Mouse (Mus musculus): Measurements from ENCODE around the gene Kif3b.
"Not testable (repeated sequence)": the region's sequence is repeated elsewhere in the genome, so short reads cannot be mapped to it uniquely, and the experiment has no call there.

Kif3b gene

DNA sequence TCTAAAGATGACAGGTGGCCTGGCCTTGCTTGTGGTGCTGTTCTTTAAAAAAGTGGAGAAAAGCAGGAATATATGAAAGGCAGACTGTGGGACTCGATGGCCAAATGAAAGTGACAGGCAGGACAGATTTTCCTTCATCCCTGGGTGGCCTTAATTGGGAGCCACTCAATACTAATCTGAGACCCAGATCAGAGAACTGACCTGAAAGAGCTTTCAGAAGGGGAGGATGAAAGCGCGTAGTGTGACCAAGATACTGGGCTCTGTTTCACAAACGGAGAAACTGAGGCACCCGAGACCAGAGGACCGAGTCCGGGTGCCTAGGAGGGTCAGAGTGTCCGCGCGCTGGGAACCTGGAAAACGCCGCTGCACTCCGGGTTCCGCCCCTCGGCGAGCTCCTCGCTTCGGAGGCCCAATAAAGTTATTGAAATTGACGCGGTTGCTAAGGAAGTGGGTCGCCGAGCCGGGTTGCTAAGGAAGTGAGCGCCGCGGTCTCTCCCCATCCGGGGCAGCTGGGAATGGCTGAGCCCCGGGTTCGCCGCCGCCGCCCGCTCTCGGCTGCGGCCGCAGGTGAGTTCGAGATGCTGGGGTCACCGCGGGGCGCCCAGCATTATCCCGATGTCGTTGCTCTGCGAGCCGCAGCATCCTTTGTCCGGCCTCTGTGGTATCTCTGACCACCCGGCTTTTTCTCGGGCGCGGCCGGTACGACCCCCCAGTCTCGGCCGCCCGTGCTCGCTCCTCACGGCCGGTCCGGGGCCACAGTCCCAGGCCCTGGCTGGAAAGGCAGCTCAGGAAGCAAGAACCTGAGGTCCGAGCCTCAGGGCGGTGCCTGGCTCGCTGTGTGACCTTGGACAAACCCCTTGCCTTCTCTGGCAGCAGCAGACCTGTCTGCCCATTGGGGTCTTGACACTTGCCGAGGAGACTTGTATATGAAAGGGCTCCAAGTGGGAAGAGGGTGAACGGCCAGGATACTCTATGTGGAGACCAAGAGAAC, at the start of gene Kif3b:
Gene Kif3b, plus strand, starts transcription at position 476 of the 991 bp plus-strand sequence.
- DNase-seq (ENCODE audit: low read depth, low spot score), result peak; percentile 55

DNA sequence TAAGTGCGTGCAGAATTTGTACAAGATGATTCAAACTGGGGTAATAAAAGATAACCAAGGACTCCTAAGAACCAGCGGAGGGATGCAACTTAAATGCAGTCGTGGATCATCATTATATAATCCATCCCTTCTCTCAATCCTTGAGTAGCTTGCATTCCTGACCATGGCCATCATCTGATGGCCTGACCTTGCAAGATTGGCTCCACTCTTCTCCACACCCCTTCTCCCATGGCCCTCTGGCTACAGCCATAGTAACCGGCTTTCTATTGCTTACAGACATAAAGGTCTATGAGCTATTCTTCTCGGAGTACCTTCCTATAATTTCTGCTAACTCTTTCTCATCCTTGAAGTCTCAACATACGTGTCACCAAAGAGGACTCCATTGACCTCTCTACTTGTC, 49.1 kb upstream of the Kif3b start:
- DNase-seq (ENCODE audit: low read depth, low spot score), result no peak

DNA sequence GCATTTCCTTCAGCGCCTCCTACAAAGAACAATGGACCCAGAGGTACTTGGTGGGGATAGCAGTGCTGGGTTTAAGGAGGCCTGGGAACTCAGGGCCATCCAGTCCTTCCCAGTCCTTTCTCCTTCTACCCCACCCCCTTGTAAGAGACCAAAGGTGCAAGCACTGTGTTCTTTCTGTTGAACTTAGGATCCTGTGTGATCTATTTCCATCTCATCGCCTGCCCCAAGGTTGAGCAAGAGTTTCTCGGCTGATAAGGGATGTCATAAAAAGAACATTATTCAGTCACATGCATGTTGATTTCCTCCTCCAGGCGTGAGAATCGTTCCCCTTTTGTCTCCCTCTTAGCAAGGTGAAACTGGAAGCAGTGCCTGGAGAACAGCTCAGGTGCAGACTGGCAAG, 41.5 kb upstream of the Kif3b start:
- DNase-seq (ENCODE audit: low read depth, low spot score), result no peak

DNA sequence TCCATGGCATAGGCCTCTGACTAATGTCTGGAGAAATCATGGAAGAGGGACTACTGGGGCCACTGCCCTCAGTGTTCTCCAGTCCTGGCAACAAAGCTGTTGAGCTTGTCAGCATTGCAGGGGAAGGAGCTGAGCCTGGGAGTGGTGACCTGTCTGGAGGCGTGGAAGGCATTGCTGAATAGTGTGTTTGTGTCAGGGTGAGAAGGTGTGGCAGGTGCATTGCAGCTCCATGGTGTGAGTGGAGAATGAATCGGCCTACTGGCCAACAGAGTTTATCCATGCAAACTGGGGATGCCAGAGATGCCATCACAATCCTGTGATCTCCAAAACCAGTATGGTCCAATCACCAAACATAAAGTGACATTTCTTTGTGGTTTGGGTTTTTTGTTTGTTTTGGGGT, 34.6 kb upstream of the Kif3b start:
- no peak for DNase-seq (ENCODE audit: low read depth, low spot score)

DNA sequence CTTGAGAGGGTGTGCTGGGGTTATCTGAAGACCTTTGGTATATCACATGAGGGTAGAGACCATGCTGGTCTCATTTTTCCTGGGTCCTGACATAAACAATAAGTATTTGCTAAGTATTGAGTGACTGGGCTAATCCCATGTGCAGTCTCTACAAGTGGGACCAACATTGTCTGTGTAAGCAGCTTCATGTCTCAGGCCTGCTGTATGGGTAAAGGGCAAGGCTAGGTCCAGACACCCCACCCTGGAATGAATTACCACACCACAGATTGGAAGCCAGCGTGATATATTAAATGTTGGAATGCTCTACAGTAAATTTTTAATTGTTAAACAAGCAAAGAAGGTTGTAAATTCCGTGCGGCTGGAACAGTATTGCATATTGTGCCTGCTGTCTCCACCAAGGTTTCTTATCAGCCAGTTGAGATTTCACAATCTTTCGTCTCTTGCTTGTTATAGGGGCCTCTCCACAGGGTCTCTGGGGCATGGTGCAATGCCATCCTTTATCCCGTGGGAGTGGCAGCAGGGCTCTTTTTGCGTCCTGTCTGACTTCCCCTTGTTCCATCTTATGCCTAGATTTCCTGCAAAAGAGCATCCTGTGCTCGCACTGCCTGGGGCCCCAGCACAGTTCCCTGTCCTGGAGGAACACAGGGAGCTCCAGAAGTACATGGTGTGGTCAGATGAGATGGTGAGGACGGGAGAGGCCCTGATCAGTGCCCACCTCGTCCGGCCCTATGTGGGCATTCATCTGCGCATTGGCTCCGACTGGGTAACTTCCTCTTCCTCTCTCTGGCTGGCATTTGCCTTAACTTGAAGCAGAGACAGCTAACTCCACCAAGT, 32.0 kb upstream of the Kif3b start:
- no peak for DNase-seq (ENCODE audit: low read depth, low spot score)

DNA sequence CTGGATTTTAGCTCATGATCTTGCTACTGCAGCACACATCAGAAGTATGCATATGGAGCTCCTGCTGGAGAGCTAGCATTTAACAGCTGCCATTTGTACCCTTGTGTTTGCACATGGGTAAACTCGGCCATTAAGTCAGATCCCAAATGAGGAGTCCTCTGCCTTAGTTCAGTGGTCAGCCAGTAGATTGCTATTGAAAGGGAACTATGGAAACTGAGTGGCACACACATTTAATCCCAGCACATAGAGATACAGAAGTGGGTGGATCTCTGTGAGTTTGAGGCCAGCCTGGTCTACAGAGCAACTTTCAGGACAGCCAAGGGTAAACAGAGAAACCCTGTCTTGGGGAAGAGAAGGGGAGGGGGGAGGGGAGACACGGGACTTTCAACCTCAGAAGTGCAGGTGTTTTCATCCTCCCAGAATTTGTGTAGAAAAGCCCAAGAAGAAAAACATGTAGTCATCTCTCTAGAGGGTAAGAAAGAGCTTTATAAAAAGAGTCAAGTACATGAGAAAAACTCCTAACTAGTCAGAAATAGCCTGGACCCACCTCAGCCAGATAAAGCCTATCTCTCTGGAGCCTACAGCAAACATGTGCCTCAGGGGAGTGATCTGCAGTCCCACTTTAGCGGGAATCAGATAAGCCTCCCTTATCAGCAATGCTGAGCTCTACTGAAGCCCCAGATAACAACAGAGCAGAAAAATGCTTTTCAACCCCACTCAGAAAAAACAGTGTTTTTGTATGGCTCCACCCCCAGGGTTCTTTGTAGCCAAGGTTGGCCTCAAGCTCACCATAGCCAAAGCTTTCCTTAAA, 31.1 kb upstream of the Kif3b start:
- no peak for DNase-seq (ENCODE audit: low read depth, low spot score)

DNA sequence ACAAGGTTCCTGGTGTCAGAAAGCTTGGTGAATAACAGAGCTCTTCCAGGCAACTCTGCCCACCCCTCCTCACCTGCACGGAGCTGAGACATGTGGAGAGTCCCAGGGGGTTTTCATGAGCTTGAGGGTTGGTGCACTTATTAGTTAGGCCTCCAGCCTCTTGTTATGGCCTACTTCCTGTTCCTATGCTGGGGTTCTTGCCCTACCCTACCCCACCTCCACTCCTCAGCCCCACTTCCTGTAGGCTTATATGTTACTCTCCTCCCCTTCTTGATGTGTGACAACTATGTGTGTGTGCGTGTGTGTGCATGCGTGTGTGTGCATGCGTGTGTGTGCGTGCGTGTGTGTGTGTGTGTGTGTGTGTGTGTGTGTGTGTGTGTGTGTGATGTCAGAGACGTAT, 28.2 kb upstream of the Kif3b start:
- no peak for DNase-seq (ENCODE audit: low read depth, low spot score)

DNA sequence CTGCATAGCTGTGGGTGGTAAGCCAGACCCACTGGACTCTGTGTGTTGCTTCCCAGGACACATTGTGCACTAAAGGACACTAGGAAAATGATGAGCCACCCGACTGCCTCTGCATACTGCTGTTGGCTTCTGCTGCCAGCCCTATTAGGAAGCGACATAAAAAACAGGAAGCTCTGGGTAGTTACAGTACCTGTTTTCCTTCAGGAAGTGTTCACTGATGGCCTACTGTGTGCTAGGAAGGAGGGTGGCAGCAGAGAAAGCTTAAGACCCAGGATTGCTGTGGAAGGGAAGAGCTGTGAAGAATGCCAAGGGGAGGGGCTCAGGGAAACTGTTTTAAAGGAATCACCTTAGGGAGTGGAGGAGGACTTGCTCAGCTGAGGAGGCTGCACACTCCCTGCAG, 23.9 kb upstream of the Kif3b start:
- DNase-seq (ENCODE audit: low read depth, low spot score), result no peak

DNA sequence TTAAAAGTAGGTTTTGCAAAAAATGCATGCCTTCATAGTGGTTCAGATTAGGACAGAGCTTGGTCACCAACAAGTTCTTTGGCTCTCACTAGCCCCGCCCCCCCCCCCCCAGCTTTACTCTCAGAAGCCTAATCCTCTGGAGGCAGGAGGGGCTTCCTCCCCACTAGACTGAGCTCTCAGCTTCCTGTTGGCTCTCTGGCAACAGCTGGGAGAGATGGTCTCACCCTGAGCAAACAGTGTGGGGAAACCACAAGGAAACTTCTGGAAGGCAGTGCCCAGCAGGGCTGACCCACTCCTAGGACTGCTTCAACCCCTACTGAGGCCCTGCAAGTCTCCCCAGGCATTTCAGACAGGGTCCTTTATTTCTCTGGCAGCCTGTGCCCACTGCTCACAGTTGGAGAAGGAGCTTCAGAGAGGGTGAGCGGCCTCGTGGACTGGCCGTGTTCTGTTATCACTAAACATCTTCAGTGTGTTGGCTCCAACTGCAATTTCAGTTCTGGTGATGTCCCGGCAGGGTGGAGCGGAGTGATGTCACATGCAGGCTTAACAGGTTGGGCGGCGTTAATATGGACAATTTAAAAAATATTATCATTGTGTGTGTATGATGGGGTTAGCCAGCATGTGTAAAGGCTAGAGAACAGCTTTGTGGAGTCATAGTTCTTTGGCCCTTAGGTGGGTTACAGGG, 20.8 kb upstream of the Kif3b start:
- not testable (repeated sequence) for DNase-seq (ENCODE audit: low read depth, low spot score)

DNA sequence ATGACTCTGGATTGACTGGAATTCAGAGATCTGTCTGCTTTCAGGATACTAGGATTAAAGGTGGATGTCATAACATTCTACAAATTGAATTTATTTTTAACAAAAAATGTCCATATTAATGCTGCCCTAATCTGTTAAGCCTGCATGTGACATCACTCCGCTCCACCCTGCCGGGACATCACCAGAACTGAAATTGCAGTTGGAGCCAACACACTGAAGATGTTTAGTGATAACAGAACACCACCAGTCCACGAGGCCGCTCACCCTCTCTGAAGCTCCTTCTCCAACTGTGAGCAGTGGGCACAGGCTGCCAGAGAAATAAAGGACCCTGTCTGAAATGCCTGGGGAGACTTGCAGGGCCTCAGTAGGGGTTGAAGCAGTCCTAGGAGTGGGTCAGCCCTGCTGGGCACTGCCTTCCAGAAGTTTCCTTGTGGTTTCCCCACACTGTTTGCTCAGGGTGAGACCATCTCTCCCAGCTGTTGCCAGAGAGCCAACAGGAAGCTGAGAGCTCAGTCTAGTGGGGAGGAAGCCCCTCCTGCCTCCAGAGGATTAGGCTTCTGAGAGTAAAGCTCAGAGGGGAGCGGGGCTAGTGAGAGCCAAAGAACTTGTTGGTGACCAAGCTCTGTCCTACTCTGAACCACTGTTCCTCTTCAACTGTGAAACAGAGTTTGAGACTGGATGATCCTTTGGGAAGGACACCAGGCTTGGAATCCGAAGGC, 16.9 kb upstream of the Kif3b start:
- DNase-seq (ENCODE audit: low read depth, low spot score), result not testable (repeated sequence)

DNA sequence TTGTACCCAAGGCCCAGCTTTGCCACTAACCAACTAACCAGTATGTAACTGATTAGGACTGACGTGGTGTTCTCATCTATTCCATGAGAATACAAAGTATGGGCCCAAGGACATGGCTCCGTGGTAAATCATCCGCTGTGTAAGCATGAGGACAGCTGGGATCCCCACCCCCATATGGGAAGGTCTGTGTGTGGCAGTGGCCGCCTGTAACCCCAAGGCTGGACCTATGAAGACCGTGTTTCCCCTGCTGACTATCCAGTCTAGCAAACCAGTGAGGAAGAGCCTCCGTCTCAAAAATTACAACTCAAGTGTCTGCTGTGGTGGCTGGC, 16.3 kb upstream of the Kif3b start:
- no peak for DNase-seq (ENCODE audit: low read depth, low spot score)

DNA sequence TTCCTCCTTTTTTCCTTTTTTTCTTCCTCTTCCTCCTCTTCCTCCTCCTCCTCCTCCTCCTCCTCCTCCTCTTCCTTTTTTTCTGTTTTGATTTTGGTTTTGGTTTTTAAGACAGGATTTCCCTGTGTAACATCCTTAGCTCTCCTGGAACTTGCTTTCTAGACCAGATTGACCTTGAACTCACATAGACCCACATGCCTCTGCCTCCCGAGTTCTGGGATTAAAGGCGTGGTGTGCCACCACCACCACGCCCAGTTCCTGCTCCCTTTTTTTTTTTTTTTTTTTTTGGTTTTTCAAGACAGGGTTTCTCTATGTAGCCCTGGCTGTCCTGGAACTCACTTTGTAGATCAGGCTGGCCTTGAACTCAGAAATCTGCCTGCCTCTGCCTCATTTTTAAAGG, 15.6 kb upstream of the Kif3b start:
- DNase-seq (ENCODE audit: low read depth, low spot score), result not testable (repeated sequence)

DNA sequence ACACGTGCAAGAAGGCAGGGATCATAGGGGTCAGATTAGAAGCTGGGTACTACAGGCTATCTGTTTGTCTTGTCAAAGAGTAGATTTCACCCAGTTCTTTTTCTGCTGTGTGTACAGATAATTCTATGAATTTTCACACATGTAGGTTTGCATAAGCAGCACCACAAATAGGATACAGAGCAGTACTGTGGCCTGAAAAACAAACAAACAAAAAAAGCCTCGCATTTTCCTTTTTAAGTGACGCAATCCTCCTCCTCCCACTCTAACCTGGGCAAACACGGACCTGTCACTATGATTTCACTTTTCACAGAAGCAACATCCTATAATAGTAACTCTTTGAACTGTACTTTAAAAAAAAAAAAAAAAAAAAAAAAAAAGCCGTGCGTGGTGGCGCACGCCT, 14.8 kb upstream of the Kif3b start:
- no peak for DNase-seq (ENCODE audit: low read depth, low spot score)

DNA sequence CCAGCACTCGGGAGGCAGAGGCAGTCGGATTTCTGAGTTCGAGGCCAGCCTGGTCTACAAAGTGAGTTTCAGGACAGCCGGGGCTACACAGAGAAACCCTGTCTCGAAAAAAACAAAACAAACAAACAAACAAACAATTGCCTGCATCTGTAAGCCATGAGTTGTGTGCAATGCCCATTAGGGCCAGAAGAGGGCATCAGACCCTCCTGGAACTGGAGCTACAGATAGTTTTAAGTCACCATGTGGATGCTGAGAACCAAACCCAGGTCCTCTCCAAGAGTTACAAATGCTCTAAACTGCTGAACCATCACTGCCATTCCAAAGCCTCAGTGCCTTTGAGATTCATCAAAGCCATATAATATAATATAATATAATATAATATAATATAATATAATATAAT, 14.4 kb upstream of the Kif3b start:
- DNase-seq (ENCODE audit: low read depth, low spot score), result not testable (repeated sequence)

DNA sequence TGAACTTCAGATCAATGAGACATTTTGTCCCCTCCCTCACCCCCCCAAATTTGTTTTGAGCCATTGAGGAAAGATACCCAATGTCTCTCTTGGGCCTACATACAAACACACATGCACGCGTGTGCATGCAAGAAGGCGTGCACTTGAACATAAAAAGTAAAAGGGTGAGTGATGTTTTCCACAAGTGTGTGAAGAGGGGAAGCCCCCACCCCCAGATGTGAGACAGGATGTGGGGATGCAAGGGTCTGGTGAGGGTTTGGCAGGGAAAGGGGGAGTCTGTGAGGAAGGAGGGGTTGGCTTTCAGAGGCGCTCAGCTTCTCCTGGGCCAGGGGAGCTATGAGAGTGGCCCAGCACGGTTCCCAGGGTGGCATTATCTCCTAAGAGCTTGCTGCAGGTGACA, 12.9 kb upstream of the Kif3b start:
- no peak for DNase-seq (ENCODE audit: low read depth, low spot score)

DNA sequence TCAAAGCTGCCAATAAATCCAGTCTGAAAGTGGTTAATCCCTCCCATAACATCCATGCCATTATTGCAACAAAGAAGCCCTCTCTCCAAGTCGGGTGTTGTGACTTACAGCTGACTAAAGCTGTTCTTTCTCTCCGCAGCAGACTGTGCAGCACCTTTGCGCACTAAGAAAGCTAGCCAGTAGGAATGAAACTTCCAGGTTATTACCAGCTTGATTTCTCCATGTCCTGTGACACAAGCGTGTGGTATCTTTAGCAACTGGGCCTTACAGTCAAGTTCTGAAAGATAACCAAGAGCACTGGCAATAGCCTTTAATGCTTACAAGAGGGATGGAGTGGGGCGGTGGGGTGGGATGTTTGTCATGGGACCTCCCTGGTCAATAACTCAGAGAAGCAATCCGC, 7.3 kb upstream of the Kif3b start:
- DNase-seq (ENCODE audit: low read depth, low spot score), result no peak

DNA sequence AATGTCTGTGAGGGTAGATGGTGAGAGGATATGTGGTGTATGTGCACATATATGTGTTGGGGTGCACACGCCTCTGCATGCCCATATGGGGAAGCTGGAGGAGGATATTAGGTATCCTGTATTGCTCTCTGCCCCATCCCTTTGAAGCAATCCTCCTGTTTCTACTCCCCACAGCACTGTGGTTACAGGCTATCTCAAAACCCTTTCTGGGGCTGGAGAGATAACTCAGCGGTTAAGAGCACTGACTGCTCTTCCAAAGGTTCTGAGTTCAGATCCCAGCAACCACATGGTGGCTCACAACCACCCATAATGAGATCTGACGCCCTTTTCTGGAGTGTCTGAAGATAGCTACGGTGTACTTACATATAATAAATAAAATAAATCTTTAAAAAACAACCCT, 4.7 kb upstream of the Kif3b start:
- DNase-seq (ENCODE audit: low read depth, low spot score), result no peak

DNA sequence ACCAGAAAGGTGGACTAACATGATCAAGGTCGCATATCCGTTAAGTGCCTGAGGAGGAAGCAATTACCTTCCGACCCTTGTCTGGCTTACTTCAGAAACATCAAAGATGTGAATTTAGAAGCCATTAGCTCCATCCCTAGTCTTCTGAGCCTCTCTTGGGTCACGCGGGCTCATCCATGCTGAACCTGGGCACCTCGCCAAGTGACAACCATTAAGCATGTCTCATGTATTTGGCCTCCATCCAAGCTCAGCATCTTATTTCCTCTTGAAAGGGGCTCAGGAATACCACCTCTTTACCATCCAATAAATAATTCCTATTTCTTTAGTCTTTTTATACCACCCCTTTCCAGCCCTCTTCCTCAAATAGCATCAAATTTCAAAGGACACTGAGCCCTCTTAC, 3.4 kb upstream of the Kif3b start:
- DNase-seq (ENCODE audit: low read depth, low spot score), result no peak

DNA sequence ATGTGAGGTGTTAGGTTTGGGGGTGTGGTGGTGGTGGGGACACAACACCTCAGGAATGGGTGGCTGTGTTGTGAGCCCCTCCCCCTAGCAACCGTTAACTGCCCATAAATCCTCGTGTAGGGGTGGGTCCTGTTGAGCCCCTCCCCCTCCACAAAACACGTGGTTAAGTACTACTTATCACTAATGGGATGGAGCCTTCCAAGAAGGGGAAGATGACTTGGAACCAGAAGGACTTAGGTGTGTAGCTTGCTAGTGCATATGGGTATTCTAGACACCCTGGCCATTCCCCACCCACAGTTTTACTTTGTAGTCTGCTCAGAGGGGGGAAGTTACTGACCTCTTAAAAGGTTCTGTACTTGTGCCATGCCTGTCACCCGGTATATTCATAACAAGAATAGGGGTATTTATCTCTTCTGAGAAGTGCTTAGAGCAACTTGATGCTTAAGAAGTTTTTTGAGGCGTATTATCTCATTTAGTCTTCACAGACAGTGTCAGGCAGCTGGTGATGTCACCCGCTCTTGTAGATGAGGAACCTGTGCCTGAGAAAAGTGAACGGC, 1.2 kb downstream of the Kif3b start:
- no peak for DNase-seq (ENCODE audit: low read depth, low spot score)

DNA sequence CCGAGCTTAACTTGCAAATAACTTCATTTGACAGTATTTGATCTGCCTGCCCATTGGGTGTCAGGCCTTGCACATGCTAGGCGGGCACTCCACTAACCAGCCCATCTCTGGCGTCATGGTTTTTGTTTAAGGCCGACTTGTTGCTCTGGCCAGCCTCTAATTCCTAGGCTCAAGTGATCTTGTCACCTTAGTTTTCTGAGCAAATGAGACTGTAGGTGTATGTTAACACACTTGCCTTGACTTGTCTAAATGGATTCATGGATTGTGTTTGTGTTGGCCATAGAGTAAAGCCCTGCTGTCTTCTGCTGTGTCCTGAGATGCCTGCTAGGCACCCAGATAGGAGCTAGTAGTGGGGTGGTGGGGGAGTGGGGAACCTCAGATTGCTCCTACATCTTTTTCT, 4.0 kb downstream of the Kif3b start:
- no peak for DNase-seq (ENCODE audit: low read depth, low spot score)
